Mouse (Mus musculus): ENCODE data around the gene Rabl6.
"Not testable (repeated sequence)": the region's sequence is repeated elsewhere in the genome, so short reads cannot be mapped to it uniquely, and the experiment has no call there.

The Rabl6 gene

GRCm38 (mm10) chr2:25574579-25575431 is 33.5 kb downstream of the Rabl6 start, which contains the start of the genes Mamdc4 and Phpt1:
TSS of gene Mamdc4 (minus strand) at chr2:25574845.
TSS of gene Phpt1 (minus strand) at chr2:25575224.
- peak; percentile 98 for DNase-seq (ENCODE audit: low spot score)

- no peak for DNase-seq (ENCODE audit: low spot score)
Observed at GRCm38 (mm10) chr2:25574136-25574535, 34.2 kb downstream of the Rabl6 start.

- no peak for DNase-seq (ENCODE audit: low spot score)
Observed at GRCm38 (mm10) chr2:25573068-25573467, 35.3 kb downstream of the Rabl6 start.

- DNase-seq (ENCODE audit: low spot score), result no peak
Observed at GRCm38 (mm10) chr2:25571221-25571620, 37.1 kb downstream of the Rabl6 start.

- no peak for DNase-seq (ENCODE audit: low spot score)
Observed at GRCm38 (mm10) chr2:25569323-25569722, 39.0 kb downstream of the Rabl6 start.

GRCm38 (mm10) chr2:25568473-25569019 is 39.8 kb downstream of the Rabl6 start:
- DNase-seq (ENCODE audit: low spot score), result no peak

- no peak for DNase-seq (ENCODE audit: low spot score)
Observed at GRCm38 (mm10) chr2:25566558-25566957, 41.8 kb downstream of the Rabl6 start.

GRCm38 (mm10) chr2:25565741-25566140 is 42.6 kb downstream of the Rabl6 start:
- DNase-seq (ENCODE audit: low spot score), result no peak

- no peak for DNase-seq (ENCODE audit: low spot score)
Observed at GRCm38 (mm10) chr2:25561946-25562345, 46.4 kb downstream of the Rabl6 start.

- no peak for DNase-seq (ENCODE audit: low spot score)
Observed at GRCm38 (mm10) chr2:25560551-25560950, 47.8 kb downstream of the Rabl6 start.

- DNase-seq (ENCODE audit: low spot score), result no peak
Observed at GRCm38 (mm10) chr2:25558774-25559173, 49.5 kb downstream of the Rabl6 start.

- no peak for DNase-seq (ENCODE audit: low spot score)
Observed at GRCm38 (mm10) chr2:25557964-25558360, 50.4 kb downstream of the Rabl6 start.

GRCm38 (mm10) chr2:25557221-25557963 is 50.9 kb downstream of the Rabl6 start, which contains the start of gene Edf1:
TSS of gene Edf1 (plus strand) at chr2:25557847.
- peak; percentile 96 for DNase-seq (ENCODE audit: low spot score)

- no peak for DNase-seq (ENCODE audit: low spot score)
Observed at GRCm38 (mm10) chr2:25556296-25556695, 52.0 kb downstream of the Rabl6 start.

GRCm38 (mm10) chr2:25555479-25555878 is 52.8 kb downstream of the Rabl6 start:
- DNase-seq (ENCODE audit: low spot score), result not testable (repeated sequence)

- not testable (repeated sequence) for DNase-seq (ENCODE audit: low spot score)
Observed at GRCm38 (mm10) chr2:25553171-25553786, 55.0 kb downstream of the Rabl6 start.

GRCm38 (mm10) chr2:25551186-25551585 is 57.1 kb downstream of the Rabl6 start:
- DNase-seq (ENCODE audit: low spot score), result peak; percentile 72

GRCm38 (mm10) chr2:25549021-25549991 is 59.0 kb downstream of the Rabl6 start:
- DNase-seq (ENCODE audit: low spot score), result no peak

GRCm38 (mm10) chr2:25546811-25547491 is 61.4 kb downstream of the Rabl6 start, which contains the start of gene Traf2:
TSS of gene Traf2 (minus strand) at chr2:25546940.
- peak; percentile 99 for DNase-seq (ENCODE audit: low spot score)

All from retina, embryonic 14.5 days (tissue).